8 mouse cellular contexts compared by ENCODE assay signal in the genomic region with DNA sequence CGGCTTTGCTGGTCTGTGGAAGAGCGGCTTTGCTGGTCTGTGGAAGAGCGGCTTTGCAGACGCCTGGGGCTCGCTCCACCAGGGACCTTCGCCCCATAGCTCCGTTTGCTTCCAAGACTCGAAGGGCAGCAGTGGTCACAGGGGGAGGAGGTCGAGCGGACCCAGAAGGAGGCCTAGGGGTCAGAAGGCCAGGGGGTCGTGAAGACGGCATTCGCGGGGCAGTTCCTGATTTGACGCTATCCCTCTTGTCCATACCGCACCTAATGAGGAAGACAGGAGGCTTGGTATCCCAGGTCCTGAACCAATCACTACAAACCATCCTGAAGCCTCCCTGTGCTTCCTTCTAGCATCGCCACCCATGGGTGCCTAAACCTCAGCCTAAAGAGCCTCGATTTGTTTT. TPM values are rescaled to one million over a fixed set of nuclear protein-coding genes. Genes with fewer than 3 reads are reported as not detected.
DNase-seq lines count a peak whose midpoint lies in the region; ATAC-seq and TF ChIP-seq lines count a peak whose summit lies in the region.

No protein-coding gene starts in this region.

- TF ChIP-seq CTCF in lung, postnatal 0 days (IDR thresholded peaks at IDR 0.05), result no peak

- no peaks in the 10 kb centered on the region for H3K9me3 ChIP-seq in lung, postnatal 0 days (ENCODE audit: low read length)
- H3K9me3 ChIP-seq in limb, embryonic 14.5 days (ENCODE audit: control insufficient read depth, low read length), result no peaks in the 10 kb centered on the region
- no peaks in the 10 kb centered on the region for H3K9me3 ChIP-seq in stomach, embryonic 15.5 days

- no peak for TF ChIP-seq POLR2A in limb, embryonic 14.5 days (IDR thresholded peaks at IDR 0.05; ENCODE audit: borderline replicate concordance, extremely low read depth, insufficient read depth, insufficient read length)

- 0 out of 2 replicates have a peak, but pooled peaks cover 4% of the 10 kb centered on the region for H3K27me3 ChIP-seq in lung, postnatal 0 days (replicated peaks; ENCODE audit: insufficient read depth, low read length)
- peaks cover 37% of the 10 kb centered on the region for H3K27me3 ChIP-seq in limb, embryonic 14.5 days (ENCODE audit: control insufficient read depth, insufficient read depth, low read length)
- peaks cover 22% of the 10 kb centered on the region for H3K27me3 ChIP-seq in stomach, embryonic 15.5 days (replicated peaks)

- peak; percentile 32 for DNase-seq in cerebellum, adult 8-10 months
- DNase-seq in cerebellum, adult 9-11 months, result no peak
- no peak for DNase-seq in lung, postnatal 0 days (ENCODE audit: low spot score)
- DNase-seq in lung, postnatal 4 days, result no peak
- DNase-seq in limb, embryonic 14.5 days (ENCODE audit: low spot score), result no peak
- no peak for DNase-seq in natural killer cell, adult 2 months (ENCODE audit: low spot score in 2 of 2)
- DNase-seq in adrenal gland, postnatal 25 days, result no peak

- no peaks in the 10 kb centered on the region for H3K36me3 ChIP-seq in lung, postnatal 0 days (ENCODE audit: insufficient read depth, low read length)
- H3K36me3 ChIP-seq in limb, embryonic 14.5 days (ENCODE audit: control insufficient read depth, insufficient read depth, low read length), result no peaks in the 10 kb centered on the region
- no peaks in the 10 kb centered on the region for H3K36me3 ChIP-seq in stomach, embryonic 15.5 days

- WGBS in lung, postnatal 0 days, result 6% methylated on average over 16 of the region's 18 CpGs
- 6% methylated on average over 18 of the region's 18 CpGs for WGBS in limb, embryonic 14.5 days
- 8% methylated on average over 18 of the region's 18 CpGs for WGBS in stomach, embryonic 15.5 days

- ATAC-seq in lung, postnatal 0 days, result no peak
- no peak for ATAC-seq in limb, embryonic 14.5 days (ENCODE audit: low FRiP score, low read depth)
- ATAC-seq in stomach, embryonic 15.5 days (ENCODE audit: insufficient read depth, low FRiP score, low read depth), result no peak

- peaks cover 12% of the 10 kb centered on the region; the same call in 1 of the 2 replicates for H3K4me1 ChIP-seq in lung, postnatal 0 days (ENCODE audit: insufficient read depth, low read depth, low read length)
- peaks cover 26% of the 10 kb centered on the region; the same call in 1 of the 2 replicates for H3K4me1 ChIP-seq in limb, embryonic 14.5 days (ENCODE audit: control insufficient read depth, insufficient read depth, low read length)
- peaks cover 30% of the 10 kb centered on the region for H3K4me1 ChIP-seq in stomach, embryonic 15.5 days

- H3K4me3 ChIP-seq in lung, postnatal 0 days (ENCODE audit: low read depth, low read length), result no peak overlapping the region
- peak overlapping the region; percentile 39 for H3K4me3 ChIP-seq in limb, embryonic 14.5 days (replicated peaks; ENCODE audit: low read length)
- H3K4me3 ChIP-seq in stomach, embryonic 15.5 days (replicated peaks), result peak overlapping the region; percentile 53

- H3K27ac ChIP-seq in lung, postnatal 0 days (ENCODE audit: low read length), result no peak overlapping the region
- no peak overlapping the region for H3K27ac ChIP-seq in limb, embryonic 14.5 days (replicated peaks; ENCODE audit: low read depth, low read length)
- no peak overlapping the region for H3K27ac ChIP-seq in stomach, embryonic 15.5 days

- TF ChIP-seq EP300 in lung, postnatal 0 days (IDR thresholded peaks at IDR 0.05), result no peak

- H3K4me2 ChIP-seq in lung, postnatal 0 days (replicated peaks; ENCODE audit: low read depth, low read length), result peak overlapping the region; percentile 64
- peak overlapping the region; percentile 75 for H3K4me2 ChIP-seq in limb, embryonic 14.5 days (replicated peaks; ENCODE audit: low read depth, low read length, severe bottlenecking)
- peak overlapping the region; percentile 93 for H3K4me2 ChIP-seq in stomach, embryonic 15.5 days

- no peak overlapping the region for H3K9ac ChIP-seq in lung, postnatal 0 days (replicated peaks; ENCODE audit: low read depth)
- H3K9ac ChIP-seq in limb, embryonic 14.5 days (ENCODE audit: low read depth, low read length, severe bottlenecking), result peak overlapping the region; percentile 34; the same call in 1 of the 2 replicates
- H3K9ac ChIP-seq in stomach, embryonic 15.5 days, result no peak overlapping the region

RNA-seq across cellular contexts. Expression of a gene that starts 1.0 kb away (rescaled TPM):
- 0.89 and 0.99 TPM in 2 replicates for polyA plus RNA-seq in lung, postnatal 0 days (2015; fragmentation: Nextera tagmentation; extraction: Ambion mirVana)
- polyA plus RNA-seq in limb, embryonic 14.5 days (2012; rRNA removed), result 1.5 and 1.7 TPM in 2 replicates
- 1.0 and 1.2 TPM in 2 replicates for polyA plus RNA-seq in limb, embryonic 14.5 days (2014; fragmentation: Nextera tagmentation; extraction: Ambion mirVana)
- 3.2 and 4.3 TPM in 2 replicates for polyA plus RNA-seq in stomach, embryonic 15.5 days (2015; fragmentation: Nextera tagmentation; extraction: Ambion mirVana)
- 4.7 and 5.2 TPM in 2 replicates for total RNA-seq in adrenal gland, postnatal 25 days (2021)

RNA-seq across cellular contexts. Expression of a gene that starts 10.3 kb away (rescaled TPM):
- polyA plus RNA-seq in lung, postnatal 0 days (2015; fragmentation: Nextera tagmentation; extraction: Ambion mirVana), result 6.0 and 7.8 TPM in 2 replicates
- polyA plus RNA-seq in limb, embryonic 14.5 days (2012; rRNA removed), result 0.30 and 0.36 TPM in 2 replicates
- polyA plus RNA-seq in limb, embryonic 14.5 days (2014; fragmentation: Nextera tagmentation; extraction: Ambion mirVana), result 0.37 and 0.40 TPM in 2 replicates
- 4.3 and 4.6 TPM in 2 replicates for polyA plus RNA-seq in stomach, embryonic 15.5 days (2015; fragmentation: Nextera tagmentation; extraction: Ambion mirVana)
- 18.0 and 18.6 TPM in 2 replicates for total RNA-seq in adrenal gland, postnatal 25 days (2021)

RNA-seq across cellular contexts. Expression of a gene that starts 22.2 kb away (rescaled TPM):
- 22.9 and 23.6 TPM in 2 replicates for polyA plus RNA-seq in lung, postnatal 0 days (2015; fragmentation: Nextera tagmentation; extraction: Ambion mirVana)
- polyA plus RNA-seq in limb, embryonic 14.5 days (2012; rRNA removed), result 65.3 and 68.3 TPM in 2 replicates
- polyA plus RNA-seq in limb, embryonic 14.5 days (2014; fragmentation: Nextera tagmentation; extraction: Ambion mirVana), result 18.5 and 25.8 TPM in 2 replicates
- 24.6 and 29.8 TPM in 2 replicates for polyA plus RNA-seq in stomach, embryonic 15.5 days (2015; fragmentation: Nextera tagmentation; extraction: Ambion mirVana)
- total RNA-seq in adrenal gland, postnatal 25 days (2021), result 99.6 and 105 TPM in 2 replicates

RNA-seq across cellular contexts. Expression of a gene that starts 22.4 kb away (rescaled TPM):
- polyA plus RNA-seq in lung, postnatal 0 days (2015; fragmentation: Nextera tagmentation; extraction: Ambion mirVana), result 0.25 and 0.86 TPM in 2 replicates
- polyA plus RNA-seq in limb, embryonic 14.5 days (2012; rRNA removed), result 8.5 and 10.2 TPM in 2 replicates
- polyA plus RNA-seq in limb, embryonic 14.5 days (2014; fragmentation: Nextera tagmentation; extraction: Ambion mirVana), result 1.2 and 1.3 TPM in 2 replicates
- polyA plus RNA-seq in stomach, embryonic 15.5 days (2015; fragmentation: Nextera tagmentation; extraction: Ambion mirVana), result 0.31 and 1.3 TPM in 2 replicates
- total RNA-seq in adrenal gland, postnatal 25 days (2021), result 1.1 and 3.0 TPM in 2 replicates

RNA-seq across cellular contexts. Expression of a gene that starts 31.7 kb away (rescaled TPM):
- polyA plus RNA-seq in lung, postnatal 0 days (2015; fragmentation: Nextera tagmentation; extraction: Ambion mirVana), result 2.2 and 4.3 TPM in 2 replicates
- polyA plus RNA-seq in limb, embryonic 14.5 days (2012; rRNA removed), result 63.0 and 98.7 TPM in 2 replicates
- polyA plus RNA-seq in limb, embryonic 14.5 days (2014; fragmentation: Nextera tagmentation; extraction: Ambion mirVana), result 4.6 and 5.3 TPM in 2 replicates
- polyA plus RNA-seq in stomach, embryonic 15.5 days (2015; fragmentation: Nextera tagmentation; extraction: Ambion mirVana), result 5.5 and 5.9 TPM in 2 replicates
- total RNA-seq in adrenal gland, postnatal 25 days (2021), result 15.8 and 22.6 TPM in 2 replicates
